Mouse (Mus musculus): ENCODE results near the gene Ift172.

- TF ChIP-seq JUND (IDR thresholded peaks at IDR 0.05; ENCODE audit: low read depth, low read length) (no peak), POLR2AphosphoS5 (IDR thresholded peaks at IDR 0.05; ENCODE audit: borderline replicate concordance, low read depth, low read length) (no peak), ZC3H11A (IDR thresholded peaks at IDR 0.05; ENCODE audit: low read depth, low read length) (no peak), ETS1 (IDR thresholded peaks at IDR 0.05; ENCODE audit: low read depth, low read length) (no peak), CTCF (IDR thresholded peaks at IDR 0.05 in 2 of 3, conservative IDR thresholded peaks at IDR 0.05 in 1 of 3; ENCODE audit: control insufficient read depth in 1 of 3, insufficient read depth in 1 of 3, low read depth in 2 of 3, low read length in 3 of 3, poor library complexity in 1 of 3, severe bottlenecking in 1 of 3) (no peak), BHLHE40 (IDR thresholded peaks at IDR 0.05; ENCODE audit: borderline replicate concordance, low read depth, low read length) (no peak), NRF1 (IDR thresholded peaks at IDR 0.05; ENCODE audit: insufficient read depth, low read depth, low read length, poor library complexity, severe bottlenecking) (no peak), CHD2 (IDR thresholded peaks at IDR 0.05; ENCODE audit: low read length) (no peak), EP300 (IDR thresholded peaks at IDR 0.05; ENCODE audit: low read depth in 1 of 2, low read length in 2 of 2) (no peak), SIN3A (IDR thresholded peaks at IDR 0.05; ENCODE audit: low read length) (no peak)
Measured at GRCm38 (mm10) chr5:31252151-31252550, 38.8 kb downstream of the Ift172 start.
